Mouse (Mus musculus): Measurements from ENCODE around the gene Golga2.

Golga2 gene

DNA sequence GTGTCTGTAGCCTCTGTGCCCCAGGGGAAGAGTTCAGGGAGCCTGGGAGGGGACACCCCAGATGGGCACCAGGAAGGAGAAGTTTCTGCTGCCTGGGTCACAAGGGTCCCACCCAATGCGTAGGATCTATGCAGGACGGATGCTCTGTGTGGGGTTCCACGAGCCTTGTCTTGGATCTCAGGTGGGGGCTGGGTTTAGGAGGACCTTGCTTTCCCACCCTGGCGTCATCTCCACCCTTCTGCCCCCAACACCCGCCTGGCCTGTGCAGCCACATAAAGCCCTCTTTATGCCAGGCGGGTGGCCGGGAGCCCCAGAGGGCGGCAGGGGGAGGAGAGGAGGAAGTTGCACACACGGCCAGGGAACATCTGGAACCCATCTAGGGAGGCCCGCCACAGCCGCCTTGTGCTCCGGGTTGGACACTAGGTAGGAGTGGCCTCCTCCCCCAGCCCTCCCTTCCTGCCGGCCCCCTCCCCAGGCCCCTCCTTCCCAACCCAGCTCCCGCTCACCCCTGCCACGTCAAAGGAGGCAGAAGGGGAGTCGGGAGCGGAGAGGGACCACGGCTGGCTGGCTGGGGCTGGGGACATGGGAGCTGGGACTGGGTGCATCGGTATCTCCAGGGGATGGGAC, 30.7 kb downstream of the Golga2 start:
- DNase-seq (ENCODE audit: low read depth), result no peak

DNA sequence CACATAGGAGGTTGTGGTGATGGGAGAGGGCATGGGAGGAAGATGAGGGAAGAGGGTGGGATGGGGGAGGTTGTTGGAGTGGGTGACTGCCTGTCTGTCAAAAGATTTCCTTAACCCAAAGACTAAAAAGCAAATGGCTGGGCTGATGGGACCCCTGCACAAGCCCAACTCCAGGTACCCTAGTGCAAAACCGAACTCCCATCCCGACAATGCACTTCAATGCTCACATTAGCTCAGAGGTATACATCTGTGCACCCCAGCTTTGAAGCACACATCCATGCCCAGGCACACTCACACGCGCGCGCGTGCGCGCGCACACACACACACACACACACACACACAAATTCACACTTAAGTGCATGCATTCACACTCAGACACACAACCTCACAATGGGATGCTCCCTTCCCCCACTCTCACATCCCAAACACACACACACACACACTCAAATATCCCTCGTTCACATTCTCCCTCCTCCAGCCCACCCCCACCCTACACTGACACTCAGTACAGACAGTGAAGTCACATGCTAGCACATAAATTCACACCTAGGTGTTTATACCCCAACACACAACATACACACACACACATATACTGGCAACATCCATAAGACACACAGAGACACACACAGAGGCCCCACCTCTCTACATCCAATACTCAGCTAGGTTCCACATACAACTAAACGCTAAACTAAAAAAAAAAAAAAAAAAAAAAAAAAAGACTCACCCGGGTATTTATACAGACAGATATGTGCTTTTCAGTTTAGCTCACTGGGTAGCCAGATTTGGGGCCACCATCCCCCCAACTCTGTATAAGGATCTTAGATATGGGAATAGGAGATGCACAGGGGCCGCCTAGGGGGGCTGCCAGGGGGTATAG, 31.8 kb downstream of the Golga2 start:
- no peak for DNase-seq (ENCODE audit: low read depth)

GRCm38 (mm10) chr2:32319586-32320580, 32.7 kb downstream of the Golga2 start:
- DNase-seq (ENCODE audit: low read depth), result no peak

- no peak for DNase-seq (ENCODE audit: low read depth)
Measured at GRCm38 (mm10) chr2:32320721-32321120, 33.5 kb downstream of the Golga2 start.

GRCm38 (mm10) chr2:32321591-32322298, 34.6 kb downstream of the Golga2 start:
- DNase-seq (ENCODE audit: low read depth), result no peak

- no peak for DNase-seq (ENCODE audit: low read depth)
Measured at GRCm38 (mm10) chr2:32322754-32323741, 35.9 kb downstream of the Golga2 start.

DNA sequence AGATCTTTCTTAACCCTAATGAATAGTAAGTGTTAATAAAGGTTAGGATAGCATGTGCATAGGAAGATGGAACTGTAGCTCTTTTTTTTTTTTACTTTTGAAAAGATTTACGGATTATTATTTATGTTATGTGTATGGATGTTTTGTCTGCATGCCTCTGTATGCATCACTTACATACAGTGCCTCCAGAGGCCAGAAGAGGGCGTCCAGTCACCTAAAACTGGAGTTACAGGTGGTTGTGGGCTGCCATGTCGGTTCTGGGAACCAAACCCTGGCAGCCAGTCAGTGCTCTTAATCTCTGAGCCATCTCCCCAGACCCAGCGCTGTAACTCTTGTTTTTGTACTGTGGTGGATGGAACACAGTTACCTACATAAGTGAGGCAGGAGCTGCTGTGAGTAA, 37.1 kb downstream of the Golga2 start:
- DNase-seq (ENCODE audit: low read depth), result no peak

DNA sequence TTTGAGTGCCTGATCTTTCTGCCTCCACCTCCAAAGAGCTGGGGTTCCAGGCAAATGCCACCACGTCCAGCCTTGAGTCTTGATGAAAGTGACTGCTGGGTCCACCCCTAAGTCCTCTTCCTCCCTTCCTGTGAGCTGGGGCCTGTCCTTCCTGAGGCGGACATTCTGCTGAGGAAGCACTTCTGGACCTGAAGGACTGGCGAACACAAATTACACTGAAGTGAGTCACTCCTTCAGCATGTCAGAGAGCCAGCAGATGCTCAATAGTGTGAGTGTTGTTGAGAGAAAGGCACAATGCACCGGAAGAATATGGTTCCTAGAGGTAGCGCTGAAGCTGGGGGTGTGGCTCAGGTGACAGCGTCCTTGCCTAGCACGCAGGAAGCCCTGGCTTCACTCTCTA, 38.2 kb downstream of the Golga2 start:
- DNase-seq (ENCODE audit: low read depth), result no peak

DNA sequence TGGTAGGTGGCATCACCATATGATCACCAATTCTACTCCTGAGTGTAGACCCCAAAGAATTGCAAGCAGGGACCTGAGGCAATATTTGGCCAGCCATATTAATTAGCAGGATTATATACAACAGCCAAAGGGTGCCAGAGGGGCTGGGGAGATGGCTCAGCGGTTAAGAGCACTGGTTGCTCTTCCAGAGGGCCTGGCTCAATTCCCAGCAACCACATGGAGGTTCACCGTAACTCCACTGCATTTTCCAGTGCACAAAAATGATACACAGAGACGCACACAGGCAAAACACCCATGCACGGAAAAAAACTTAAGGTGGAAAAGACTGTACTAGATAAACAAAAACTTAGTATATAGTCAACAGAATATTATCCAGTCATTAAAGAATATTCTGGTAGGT, 40.0 kb downstream of the Golga2 start:
- no peak for DNase-seq (ENCODE audit: low read depth)

- DNase-seq (ENCODE audit: low read depth), result no peak
Measured at GRCm38 (mm10) chr2:32328911-32329460, 41.8 kb downstream of the Golga2 start.

DNA sequence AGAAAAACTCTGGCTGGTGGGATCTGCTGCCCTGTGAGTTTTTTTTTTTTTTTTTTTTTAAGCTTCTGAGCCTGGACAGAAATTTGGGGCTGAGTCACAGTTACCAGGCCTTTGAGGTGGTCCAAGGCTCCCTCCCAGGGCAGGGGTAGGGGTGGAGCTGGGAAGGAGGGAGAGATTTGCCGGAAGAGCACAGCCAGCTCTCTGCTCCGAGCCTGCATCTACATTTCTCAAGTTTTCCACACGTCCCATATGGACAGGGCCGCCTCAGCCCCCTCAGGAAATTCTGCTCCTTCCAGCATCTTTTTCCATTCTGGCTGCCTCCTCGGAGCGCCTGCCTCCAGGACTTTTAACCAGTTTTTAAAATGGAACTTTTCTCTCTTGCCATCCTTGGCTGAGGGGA, 42.3 kb downstream of the Golga2 start:
- DNase-seq (ENCODE audit: low read depth), result no peak

- DNase-seq (ENCODE audit: low read depth), result no peak
Measured at GRCm38 (mm10) chr2:32332159-32332558, 45.0 kb downstream of the Golga2 start.

DNA sequence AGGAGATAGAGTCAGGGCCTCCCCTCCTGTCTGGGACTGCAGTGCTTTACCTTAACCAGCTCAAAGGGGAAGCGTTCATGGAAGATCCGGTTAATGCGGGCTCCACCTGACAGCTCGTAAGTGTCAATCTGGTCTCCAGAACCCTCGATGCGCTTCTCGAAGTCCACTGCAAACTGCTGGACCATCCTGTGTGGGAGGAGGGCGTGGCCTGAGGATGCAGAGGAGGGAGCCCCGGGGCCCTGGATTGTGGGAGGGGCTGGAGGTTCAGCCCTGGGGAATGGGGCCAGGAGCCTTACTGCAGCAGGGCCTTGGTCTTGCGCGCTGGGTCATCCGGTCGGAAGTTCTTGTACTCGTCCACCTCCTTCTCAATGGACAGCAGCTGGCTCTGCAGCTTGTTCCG, 48.7 kb downstream of the Golga2 start:
- no peak for DNase-seq (ENCODE audit: low read depth)

DNA sequence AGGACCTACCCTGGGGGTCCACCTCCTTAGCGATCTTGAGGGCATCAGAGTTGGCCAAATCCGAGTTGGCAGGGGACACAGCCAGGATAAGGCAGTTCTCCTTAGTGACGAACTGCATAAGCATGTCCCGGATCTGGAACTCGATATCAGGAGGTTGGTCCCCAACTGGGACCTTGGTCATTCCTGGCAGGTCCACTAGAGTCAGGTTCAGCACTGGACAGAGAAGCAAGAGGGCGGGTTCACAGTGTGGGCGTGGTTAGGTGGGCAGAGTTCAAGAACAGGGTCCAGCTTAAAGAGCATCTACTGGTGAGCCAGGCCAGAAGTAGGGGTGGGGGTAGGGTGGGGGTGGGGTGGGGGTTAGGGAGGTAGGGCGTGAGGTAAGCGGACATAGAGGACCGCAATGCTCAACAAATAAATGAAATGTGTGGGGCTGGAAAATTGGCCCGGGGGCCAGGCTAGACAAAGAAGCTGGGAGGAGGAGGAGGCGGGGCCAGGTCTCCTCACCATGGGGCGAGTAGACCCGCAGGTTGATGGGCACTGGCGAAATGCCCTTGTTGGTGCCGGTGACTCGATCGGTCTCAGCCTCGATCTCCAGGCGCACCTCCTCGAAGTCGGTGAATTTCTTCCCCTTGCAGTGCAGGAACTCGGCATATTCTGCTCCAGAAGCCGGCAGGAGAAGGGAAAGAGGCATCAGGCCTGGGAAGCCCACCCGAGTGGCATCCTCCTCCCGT, 52.9 kb downstream of the Golga2 start:
- DNase-seq (ENCODE audit: low read depth), result no peak

DNA sequence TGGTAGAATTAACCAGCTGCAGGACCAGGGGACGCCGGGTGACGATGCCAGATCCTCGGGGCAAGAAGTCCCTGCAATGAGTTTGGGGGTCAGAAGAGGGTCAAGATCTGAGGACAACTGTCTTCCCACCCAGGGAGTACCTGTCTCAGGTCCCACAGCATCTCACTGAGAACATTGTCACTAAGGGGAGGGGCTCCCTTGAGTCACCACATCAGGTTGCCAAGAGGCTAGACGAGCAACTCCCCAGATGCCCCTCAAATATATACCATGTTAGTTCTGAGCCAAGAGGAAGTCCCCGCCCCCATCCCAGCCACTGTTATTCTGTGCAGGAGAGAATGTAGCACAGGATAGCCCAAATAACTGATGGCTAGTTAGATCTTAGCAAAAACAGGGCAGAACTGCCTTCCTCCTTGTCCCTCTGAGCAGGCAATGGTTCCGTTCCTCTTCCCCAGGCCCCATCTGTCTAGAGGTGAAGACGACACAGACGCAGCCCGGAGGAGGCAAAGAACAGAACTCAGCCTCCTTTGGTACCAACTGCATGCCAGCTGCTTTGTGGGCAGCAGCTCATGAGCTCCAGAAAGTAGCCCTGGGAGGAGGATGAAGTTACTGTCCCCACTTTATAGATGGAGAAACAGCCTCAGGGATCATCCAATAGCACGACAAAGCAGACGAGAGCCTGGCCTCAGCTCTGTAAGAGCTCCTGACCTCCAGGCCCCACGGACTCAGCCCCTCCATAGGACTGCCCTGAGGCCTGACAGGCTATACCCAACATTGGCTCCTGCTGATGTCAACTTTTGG, 53.9 kb downstream of the Golga2 start:
- DNase-seq (ENCODE audit: low read depth), result no peak

DNA sequence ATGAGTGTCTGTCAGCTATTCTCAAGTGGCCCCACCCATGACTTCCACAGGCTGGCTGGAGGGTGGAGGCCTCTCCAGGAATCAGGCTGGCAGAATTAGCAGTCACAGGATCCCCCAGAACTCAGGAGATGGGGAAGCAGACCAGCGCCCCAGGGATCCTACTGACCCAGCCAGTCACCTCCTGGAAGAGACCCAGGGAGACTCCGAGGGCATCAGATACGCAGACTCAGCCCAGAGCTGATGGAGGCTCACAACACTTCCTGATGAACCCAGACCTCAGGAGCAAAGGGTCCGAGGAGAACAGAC, 54.4 kb downstream of the Golga2 start:
- no peak for DNase-seq (ENCODE audit: low read depth)

DNA sequence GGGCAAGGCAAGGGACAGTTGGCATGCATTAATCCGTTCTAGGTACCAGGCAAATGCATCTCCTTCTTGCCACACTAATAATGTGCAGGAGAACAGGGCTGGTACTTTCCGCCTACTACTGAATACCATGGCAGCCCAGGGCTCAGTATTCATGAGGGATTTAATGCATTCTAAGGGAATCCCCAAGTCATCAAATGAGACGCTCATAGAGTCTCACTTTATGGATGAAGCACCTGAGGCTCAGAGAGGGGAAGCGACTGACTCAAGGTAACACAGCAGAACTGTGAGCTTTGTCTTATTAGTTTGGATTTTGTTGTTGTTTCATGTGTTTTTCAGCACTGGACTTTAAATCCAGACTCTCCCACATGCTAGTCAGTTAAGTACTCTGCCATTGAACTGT, 54.9 kb downstream of the Golga2 start:
- no peak for DNase-seq (ENCODE audit: low read depth)

GRCm38 (mm10) chr2:32342539-32343350, 55.6 kb downstream of the Golga2 start:
- DNase-seq (ENCODE audit: low read depth), result no peak
